Mouse (Mus musculus): ENCODE measurements around the gene Trappc6a.

GRCm38 (mm10) chr7:19540771-19541566, 32.8 kb downstream of the Trappc6a start:
- TF ChIP-seq CTCF (conservative IDR thresholded peaks at IDR 0.05; ENCODE audit: insufficient read depth, insufficient read length, low read depth, low read length) = no peak
- no peak for TF ChIP-seq POLR2A (IDR thresholded peaks at IDR 0.05; ENCODE audit: low read depth, low read length)

Measured in kidney, adult 2 months (tissue).